Mouse (Mus musculus): Measurements from ENCODE around the gene Apobec1.

- no peak for TF ChIP-seq GATA1 (IDR thresholded peaks at IDR 0.05; ENCODE audit: borderline replicate concordance, low read length)
- no peak for TF ChIP-seq FLI1 (IDR thresholded peaks at IDR 0.05; ENCODE audit: low read length)
Observed at GRCm38 (mm10) chr6:122635315-122635714, 33.1 kb upstream of the Apobec1 start.
